Mouse (Mus musculus): ENCODE measurements at regions not wholly inside any gene's neighbourhood (a gene's known extent, or its start where the extent isn't known, plus 50 kb on each side); places are given as distances from the start of the nearest gene placed in this dataset.

DNA sequence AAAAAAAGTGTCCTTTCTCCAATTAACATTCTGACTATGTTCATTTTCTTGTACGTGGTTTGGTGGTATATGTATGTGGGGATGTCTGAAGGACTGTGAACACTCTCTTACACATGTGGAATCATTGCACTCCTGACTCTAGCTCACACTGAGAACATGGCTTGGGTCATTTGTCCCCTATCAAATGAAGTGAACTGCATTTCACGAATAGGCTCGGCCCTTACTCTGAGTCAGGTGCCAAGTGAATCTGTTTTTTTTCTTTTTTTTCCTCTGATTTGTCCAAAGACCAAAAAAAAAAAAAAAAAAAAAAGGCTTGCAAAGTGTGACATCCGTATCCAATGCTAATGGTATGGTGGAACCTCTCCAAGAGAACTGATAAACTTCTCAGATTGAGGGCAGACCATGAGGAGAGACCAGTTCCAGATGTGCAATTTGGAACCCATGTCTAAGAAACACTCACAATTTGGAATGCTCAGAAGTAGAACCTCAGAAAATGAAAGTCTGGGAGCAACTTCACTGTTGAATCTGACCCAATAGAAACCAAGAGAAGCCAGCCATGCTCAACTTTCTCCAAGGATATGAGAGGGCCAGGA is 631.7 kb upstream of the Fam160b2 start:
- no peak for DNase-seq (ENCODE audit: low spot score)

DNA sequence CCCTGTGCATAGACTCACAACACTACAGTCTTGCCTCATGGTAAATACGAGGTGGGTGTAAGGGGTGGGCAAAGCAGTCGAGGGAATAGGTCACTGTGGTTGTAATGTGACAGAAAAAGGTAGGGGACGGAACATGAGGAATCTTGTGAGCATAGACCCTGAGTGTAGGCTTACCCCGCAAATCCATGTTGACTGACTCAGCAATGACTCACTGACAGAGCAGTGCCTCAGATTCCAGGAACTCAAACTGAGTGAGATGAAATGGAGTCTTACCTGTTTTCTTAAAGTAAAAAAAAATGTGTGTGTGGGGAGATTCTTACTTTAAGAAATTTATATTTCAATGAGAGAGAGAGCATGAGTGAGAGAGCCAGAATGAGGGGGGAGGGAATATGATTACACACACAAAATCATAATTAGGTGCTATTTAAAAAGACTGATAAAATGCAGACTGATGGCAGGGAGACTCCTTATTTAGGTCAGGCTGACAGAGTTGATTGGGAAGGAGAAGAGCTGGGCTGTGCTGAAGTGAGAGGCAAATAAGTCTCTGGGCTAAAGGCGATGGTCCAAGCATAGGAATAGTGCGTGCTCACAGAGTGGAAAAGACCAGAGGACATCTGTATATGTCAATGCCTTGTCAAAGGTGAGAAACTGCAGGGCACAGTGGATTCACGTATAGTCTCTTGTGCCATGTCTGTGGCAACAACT is 631.0 kb upstream of the Fam160b2 start:
- no peak for DNase-seq (ENCODE audit: low spot score)

DNA sequence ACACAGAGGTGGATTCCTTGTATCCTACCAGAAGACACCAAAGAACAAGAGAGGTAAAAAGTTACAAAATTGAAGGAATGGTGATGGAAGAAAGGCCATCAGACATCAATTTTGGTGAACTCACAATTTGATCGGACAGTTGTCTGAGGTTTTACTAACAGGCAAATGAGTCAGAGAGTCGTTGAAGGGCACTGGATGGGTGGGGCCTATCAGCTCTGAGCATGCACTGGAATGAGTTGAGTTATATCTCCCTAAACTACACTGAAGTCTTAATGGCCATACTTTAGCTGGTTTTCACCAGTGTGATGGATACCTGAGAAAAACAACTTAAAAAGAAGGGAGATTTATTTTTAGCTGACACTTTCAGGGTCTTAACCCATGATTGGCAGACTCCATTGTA is 630.3 kb upstream of the Fam160b2 start:
- no peak for DNase-seq (ENCODE audit: low spot score)

DNA sequence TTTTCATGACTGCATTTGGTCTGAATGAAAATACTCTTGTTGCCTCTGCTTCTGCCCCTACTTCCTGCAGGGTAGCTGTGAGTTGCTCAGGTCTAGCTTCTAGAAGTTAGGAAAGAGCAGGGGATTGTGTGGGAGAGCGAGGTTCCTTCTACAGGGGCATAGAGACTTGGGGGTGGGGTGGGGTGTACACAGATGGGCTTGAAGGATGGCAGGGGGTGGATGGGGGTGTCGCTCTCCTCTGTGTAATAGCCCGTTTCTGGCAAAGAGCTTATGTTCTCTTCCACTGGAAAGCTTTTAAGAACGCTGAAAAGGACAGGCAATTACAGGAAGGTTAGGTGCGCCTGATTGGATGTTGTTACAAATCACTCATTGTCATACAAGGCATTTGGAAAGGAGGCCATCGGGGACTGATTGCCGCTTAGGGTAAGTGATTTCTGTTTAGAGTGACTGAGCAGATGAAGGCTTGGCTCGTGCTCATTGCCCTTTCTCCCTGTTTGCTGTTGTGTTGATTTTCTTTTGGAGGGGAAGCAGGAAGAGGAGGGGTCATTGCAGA is 629.3 kb upstream of the Fam160b2 start:
- no peak for DNase-seq (ENCODE audit: low spot score)

DNA sequence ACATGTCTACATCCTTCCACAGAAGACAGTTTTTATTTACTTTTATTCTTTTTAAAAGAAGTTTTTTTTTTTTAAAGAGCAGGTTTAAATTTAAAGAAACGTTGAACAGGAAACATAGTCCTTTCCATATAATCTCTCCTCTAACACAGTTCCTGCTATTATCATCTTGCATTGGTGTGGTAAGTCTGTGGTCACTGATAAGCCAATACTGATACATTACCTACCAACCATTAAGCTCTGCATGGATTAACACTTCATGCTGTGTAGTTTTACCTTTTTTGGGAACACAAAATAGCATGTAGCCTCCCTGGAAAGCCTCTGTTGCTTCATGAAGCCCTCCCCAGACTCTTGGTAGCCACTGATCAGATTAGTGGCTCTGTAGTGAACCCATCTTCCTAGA is 617.4 kb upstream of the Fam160b2 start:
- DNase-seq (ENCODE audit: low spot score): no peak

DNA sequence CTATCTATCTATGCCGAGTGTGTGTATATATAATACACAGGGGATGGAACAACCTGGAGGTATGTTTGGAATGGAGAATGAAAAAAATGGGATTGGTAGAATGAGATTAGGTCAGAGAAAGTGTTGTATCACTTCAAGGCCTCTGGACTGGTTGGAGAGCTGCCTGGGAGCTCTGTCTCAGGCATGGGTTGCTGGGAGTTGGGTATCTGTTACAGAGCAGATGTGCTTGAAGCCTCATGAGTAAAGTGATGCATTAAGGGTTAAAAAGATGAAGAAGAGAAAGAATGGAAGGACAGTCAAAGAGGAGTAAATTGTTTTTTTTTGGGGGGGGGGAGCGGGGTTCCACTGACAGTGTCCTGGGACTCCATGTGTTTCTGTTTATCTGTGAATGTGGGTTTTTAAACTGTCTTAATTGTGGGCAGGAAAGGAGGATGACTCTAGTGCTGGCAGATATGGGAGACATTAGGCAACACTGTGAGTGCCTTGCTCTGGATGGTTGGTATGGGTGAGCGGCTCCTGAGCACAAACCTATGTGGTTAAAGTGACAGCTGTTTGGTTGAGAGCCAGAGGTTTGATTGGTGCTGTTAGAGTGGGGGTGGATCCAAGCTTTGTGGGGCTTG is 611.8 kb upstream of the Fam160b2 start:
- no peak for DNase-seq (ENCODE audit: low spot score)

DNA sequence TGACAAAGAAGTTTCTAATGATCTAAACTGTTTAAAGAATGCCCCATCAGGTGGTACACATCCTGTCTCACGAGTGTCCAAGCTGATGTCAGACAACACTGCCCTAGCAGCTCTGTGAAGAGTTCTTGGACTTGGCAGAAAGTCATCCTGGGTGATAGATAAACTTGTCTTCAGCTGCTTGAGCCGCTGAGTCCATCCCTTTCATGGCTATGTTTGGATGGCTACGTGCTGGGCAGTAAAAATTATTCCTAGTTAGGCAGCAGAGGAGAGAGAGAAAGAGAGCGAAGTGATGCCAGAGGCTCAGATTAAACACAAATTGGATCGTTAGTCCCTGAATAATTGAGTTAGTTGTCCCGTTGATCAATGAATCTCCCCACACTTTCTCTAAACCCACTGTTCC is 603.8 kb upstream of the Fam160b2 start:
- no peak for DNase-seq (ENCODE audit: low spot score)

DNA sequence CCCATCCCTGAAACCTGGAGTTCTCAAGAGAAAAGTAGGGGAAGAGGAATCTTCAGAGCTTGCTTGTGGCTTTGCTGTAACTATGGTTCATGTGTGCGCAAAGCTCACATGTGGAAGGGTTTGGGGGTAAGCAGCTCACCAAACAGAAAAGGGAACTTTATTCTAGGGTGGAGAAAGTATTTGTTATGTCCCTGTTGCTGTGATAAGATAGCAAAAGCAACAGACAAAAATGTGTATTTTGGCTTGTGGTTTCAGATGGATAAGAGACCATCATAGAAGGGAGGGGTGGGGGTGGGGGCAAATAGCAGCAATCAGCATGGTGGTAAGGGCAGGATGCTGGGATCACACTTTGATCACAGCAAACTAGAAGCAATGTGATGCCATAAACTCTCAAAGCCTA is 601.3 kb upstream of the Fam160b2 start:
- no peak for DNase-seq (ENCODE audit: low spot score)

DNA sequence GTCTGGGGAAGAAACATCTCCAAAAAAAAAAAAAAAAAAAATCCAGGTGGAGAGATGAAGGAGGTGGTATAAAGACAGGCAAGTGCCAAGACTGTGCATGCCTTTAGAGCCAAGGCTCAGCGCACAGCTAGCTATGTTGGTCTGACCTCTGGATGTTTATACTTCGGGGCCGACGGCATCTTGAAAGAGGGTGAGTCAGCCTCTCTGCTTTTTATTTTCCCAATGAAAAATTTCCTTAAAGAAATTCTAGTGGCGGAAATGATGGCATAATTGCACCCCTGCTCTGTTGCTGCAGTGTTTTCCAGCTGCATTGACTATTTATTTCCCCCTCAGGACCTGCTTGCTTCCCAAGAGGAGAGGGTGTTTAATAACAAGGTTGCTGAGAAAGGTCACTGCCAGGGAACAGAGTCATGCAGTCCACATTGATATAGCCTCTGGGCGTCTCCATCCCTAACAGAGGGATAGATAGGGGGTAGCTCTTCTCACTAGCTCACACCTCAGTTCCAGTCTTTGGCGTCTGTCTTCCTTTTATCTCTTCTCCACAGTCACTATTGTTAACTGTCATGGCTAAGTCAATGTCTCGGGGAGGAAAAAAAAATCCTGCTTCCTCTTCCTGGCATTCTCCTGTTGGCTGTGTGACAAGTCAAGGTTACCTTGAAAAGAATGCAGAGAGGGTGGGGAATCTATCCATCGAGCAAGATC is 599.7 kb upstream of the Fam160b2 start:
- no peak for DNase-seq (ENCODE audit: low spot score)

DNA sequence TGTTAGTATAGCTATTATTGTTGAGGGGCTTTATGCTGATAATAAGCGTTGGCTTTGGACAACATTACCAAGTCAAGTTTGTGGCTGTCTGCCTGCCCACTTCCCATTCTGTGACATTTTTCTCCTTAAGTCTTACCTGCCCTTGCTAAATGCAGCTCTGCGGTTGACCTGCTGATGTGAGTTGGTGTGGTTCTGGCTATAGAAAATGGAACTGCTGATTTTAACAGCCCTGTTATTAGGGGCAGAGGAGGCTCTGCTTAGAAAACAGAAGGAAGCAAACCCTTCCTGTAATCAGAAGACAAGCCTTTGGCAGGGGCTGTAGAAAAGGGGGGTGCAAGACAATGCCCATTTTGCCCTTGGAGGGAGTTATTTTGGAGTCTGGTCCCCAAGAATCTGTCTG is 594.6 kb upstream of the Fam160b2 start:
- DNase-seq (ENCODE audit: low spot score): no peak

DNA sequence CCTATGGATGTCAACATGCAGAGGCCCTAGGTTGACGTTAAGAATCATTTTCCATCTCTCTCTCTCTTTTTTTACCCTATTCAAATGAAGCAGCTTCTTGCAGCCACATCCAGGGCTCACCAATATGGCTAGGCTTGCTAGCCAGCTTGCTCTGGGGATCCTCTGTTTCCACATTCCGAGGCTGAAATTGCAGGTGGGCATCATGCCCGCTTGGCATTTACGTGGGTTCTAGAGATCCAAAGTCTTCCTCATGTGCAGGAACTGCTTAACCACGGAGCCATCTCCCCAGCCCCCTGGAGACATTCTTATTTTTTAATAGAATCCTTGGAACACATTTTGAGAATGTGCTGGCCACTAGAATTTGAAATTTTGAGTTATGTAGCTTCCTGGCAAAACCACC is 592.9 kb upstream of the Fam160b2 start:
- DNase-seq (ENCODE audit: low spot score): no peak

DNA sequence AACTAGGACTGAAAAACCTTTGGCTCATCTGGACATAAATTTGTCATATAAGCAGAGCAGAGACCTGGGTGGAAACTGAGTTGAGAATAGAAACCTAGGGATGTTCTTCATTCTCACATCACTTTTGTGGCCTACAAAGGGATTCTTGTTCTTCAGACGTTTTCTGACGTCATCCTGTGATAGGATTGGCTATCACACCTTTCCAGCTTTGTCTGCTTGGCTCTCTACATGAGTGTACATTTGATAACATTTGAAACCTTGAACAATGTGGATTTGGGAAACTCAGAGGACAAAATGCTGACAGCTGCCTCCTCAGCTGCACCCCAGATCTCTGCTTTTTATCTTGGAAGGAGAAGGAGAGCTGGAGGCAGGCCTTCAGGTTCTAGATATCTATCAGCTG is 589.7 kb upstream of the Fam160b2 start:
- DNase-seq (ENCODE audit: low spot score): no peak

DNA sequence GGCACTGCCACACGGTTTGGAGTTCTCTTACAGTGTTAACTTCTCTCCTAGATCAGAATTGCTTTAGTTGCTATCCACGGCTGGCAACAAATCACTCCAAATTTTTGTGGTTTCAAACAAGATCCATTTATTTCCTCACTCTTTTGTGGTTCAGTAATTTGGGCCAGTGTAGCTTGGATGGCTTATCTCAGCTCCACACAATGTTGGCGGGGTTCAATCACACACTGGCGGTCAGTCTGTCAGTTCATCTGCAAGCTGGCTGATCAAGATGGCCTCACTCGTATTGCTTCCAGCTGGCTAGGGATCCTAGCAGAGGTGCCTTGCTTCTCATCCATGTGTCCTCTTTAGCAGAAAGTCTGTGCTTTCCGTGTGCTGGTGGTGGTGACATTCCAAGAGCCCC is 577.7 kb upstream of the Fam160b2 start:
- no peak for DNase-seq (ENCODE audit: low spot score)

DNA sequence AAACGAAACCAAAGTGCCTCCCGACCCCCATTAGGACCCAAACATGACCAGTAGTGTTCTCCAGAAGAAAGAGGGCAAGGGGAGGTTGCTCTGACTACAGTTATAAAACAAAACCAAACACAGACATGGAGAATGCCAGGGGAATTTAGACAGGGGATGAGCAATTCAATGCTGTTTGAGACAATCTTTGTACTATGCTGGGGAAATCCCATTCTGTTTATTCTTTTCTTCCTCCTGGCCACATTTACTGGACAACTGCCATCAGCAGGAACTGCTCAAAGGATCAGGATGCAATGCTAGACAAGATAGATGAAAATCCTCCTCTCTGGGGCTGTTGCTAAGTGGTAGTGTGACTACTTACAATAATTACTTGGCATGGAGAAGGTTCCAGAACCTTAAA is 574.5 kb upstream of the Fam160b2 start:
- DNase-seq (ENCODE audit: low spot score): no peak

DNA sequence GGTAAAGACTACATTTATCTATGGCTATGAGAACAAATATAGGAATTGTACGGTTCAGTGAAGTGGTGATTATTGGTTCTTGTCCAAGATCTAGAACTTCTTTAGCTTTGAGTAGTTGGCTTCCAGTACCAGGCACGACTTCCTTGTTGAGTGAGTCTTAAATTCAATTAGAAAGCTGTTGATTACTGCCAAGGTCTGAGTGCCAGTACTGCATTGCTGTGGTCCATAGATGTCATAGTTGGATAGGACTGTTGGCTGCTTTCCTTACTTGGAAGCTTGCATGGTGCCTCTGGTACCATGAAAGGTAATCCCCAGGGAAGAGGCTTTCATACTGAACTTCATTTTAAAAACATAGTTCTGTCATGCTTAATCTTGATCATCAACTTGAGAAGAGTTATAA is 559.9 kb upstream of the Fam160b2 start:
- no peak for DNase-seq (ENCODE audit: low spot score)

DNA sequence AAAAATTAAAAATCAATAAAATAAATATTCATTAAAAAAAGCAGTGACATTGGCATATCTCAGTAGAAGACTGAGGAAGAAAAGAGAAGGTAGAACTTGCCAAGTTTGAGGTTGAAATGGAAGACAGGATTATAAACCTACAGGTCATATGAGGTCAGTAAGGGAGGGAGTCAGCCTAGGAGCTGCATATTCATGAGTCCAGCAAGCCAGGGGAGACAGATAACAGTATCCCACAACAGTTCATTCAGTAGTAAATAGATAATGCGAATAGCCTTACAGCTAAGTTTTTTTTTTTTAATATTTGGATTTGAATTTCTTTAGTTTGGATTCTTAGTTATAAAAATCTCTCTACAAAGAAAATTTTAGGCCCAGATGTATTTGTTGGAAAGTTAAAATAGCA is 542.8 kb upstream of the Fam160b2 start:
- DNase-seq (ENCODE audit: low spot score): no peak

DNA sequence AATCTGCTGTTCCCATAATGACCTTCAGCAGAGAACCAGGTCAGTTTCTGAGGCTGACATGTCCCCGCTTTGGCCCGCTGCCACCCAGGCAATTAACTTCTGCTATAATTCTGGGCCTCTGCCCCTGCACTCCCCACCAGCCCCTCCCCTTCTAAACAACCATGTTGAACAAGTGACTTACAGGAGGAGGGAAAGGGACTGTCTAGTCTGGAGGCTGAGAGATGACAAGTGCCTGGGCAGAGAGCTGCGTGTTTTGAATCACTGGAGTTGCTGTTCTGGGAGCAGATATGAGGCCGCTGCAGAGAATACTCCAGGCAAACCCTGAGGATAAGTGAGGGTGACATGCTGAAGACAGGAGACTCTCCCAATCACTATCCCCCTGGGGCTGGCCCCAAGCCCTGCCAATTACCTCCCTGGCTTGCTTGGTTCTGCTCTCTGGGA is 530.2 kb upstream of the Fam160b2 start:
- DNase-seq (ENCODE audit: low spot score): no peak

DNA sequence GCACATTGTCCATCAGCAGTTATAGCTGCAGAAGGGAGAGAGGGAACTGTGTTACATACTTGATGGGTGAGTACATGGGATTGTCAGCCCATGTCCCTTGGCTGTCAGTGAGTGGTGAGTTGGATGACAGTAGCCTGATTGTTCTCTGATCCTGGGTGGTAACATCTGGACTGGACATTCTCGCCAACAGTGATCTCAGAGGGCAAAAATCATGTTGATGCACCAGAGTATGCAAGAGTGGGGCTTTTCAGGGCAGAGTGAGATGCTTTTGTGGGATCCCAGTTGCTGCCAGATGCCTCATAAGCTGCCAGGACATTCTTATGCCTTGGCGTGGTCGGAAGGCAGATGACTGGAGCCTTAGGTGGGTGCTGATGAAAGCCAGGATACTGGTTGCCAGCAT is 528.9 kb upstream of the Fam160b2 start:
- DNase-seq (ENCODE audit: low spot score): no peak

DNA sequence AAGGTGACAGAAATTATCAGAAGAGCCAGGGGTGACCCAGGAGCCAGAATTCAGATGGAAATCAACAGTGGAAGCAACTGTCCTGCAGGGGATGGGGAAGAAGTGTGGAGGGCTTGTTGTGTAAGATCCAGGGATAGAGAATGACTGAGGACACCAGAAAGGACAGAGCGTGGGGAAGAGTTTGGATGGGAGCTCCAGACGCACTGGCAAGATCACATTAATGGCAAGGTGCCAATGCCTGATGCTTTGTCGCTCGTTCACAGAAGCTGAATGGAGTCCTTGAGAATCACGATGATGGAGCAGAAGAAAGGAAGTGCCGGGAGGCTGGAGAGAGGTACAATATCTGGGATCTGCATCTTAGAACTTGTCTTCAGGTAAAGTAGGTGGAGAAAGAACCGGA is 519.0 kb upstream of the Fam160b2 start:
- no peak for DNase-seq (ENCODE audit: low spot score)

DNA sequence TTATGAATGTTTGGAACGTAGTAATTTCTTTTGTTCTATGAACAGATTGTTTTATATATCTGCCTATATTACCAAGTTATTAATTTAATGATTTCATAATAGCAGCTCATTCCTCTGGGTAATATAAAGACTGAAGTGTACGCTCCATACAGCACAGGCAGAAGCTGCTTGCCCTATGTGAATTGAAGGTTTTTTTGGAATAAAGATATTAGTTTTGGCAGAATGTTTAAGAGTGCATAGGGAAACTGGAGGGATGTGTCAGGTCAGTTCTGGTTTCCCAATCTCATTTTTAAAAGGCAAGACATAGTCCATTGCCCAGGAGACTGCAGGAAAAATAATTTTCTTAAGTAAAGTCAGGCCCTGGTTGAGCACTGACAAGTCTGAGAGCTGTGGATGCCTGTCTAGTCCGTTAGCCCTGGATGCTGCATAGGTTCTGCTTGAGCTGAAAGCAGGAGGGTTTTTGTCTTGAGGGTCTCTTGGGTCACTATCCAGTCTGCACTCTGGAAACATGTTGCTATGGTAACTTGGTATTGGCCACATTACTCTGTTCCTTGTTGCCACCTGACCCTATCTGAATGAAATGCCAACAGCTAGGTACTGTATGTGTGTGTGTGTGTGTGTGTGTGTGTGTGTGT is 516.3 kb upstream of the Fam160b2 start:
- no peak for DNase-seq (ENCODE audit: low spot score)

DNA sequence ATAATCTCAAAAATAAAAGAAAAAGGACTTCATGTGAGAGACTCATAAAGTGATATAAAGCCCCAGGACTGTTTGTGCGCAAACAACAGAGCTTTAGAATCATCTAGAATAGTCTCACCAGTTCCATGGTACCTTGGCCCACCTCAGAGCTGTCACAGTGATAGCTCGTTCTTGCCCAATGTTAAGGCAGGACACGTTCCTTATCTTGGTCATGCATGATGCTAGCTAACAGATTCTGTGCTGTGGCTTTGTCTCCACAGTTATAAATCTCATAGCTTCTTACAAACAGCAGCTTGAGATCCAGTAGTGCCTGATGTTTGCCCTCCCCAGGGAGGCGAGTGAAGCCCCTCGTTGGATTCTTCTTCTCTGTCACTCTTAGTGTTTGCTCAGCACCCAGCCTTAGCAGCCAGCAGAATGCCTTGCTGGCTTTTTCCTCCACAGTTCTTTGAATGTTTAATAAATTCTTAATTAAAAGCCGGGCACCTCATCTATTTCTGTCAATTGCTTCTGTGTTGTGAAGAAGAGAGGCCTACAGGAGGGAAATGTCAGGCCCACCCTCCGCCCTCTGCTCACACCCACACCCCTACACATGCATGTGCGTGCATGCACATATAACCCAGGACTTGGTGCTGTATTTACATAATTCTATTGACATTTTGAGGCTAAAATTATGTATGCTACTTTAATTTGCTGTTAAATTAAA is 515.6 kb upstream of the Fam160b2 start:
- no peak for DNase-seq (ENCODE audit: low spot score)

DNA sequence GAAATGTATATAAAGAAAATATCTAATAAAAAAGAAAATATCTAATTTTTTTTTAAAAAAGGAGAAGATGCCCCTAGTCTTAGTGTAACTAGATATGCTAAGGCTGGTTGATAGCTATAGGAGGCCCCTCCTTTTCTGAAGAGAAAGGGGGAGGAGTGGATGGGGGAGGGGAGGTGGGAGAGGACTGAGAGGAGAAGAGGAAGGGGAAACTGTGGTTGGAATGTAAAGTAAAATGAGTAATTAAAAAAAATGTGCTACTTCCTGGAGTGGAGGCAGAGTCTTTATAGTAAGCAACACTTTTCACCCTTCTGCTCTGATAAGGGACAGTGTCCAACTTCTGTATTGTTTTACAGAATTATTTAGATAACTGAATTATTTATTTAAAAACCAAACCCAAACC is 513.6 kb upstream of the Fam160b2 start:
- no peak for DNase-seq (ENCODE audit: low spot score)

Data from urinary bladder, postnatal 25 days (tissue).